Mouse (Mus musculus) Muller cell, postnatal 12 days (primary cell): ENCODE results near the gene Pole3.

ENCODE experiments used
- DNase-seq: peaks from one replicate; pipeline ENCODE4 v3.0.0-alpha.2; 2015; ENCODE audit errors: inconsistent ontology term

Gene Pole3

GRCm38 (mm10) chr4:62524651-62525488, at the start of gene Pole3, which contains the start of gene 4933430I17Rik:
TSS of gene Pole3 (minus strand) at chr4:62525068.
TSS of gene 4933430I17Rik (plus strand) at chr4:62525369.
- DNase-seq, result peak; percentile 99

DNA sequence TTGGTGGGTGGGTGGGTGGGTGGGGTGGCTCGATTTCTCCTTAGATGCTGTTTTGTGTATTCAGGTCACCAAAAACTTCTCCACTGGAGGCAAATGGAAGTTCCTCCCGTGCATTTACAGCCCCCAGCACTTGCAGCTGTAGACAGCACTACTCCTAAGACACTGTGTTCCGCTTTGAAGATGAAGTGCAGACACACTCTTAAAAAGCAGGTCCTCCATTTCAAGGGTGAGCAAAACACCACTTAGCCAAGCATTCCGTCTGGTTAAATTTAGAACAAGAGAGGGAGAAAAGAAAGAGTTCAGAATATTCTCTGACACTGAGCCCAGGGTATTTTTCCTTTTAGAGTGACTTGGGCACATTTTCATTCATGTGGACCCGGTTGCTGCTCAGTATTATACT, 45.2 kb upstream of the Pole3 start:
- no peak for DNase-seq

GRCm38 (mm10) chr4:62569603-62570002, 44.7 kb upstream of the Pole3 start:
- no peak for DNase-seq

DNA sequence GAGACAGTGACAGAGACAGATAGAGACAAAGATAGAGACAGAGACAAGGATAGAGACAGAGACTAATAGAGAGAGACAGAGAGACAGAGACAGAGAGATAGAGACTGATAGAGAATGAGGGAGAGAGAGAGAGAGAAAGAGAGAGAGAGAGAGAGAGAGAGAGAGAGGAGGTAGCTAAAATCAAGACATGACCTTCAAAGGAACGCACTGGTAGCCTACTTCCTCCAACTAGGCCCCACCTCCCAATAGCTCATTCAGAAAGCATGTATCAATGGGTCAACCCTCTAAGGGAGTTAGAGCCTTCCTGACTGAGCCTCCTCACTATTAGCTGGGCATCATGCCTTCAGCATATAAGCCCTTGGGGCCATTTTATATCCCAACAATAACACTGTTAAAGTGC, 43.5 kb upstream of the Pole3 start:
- DNase-seq, result no peak

GRCm38 (mm10) chr4:62567696-62568095, 42.8 kb upstream of the Pole3 start:
- DNase-seq, result no peak

DNA sequence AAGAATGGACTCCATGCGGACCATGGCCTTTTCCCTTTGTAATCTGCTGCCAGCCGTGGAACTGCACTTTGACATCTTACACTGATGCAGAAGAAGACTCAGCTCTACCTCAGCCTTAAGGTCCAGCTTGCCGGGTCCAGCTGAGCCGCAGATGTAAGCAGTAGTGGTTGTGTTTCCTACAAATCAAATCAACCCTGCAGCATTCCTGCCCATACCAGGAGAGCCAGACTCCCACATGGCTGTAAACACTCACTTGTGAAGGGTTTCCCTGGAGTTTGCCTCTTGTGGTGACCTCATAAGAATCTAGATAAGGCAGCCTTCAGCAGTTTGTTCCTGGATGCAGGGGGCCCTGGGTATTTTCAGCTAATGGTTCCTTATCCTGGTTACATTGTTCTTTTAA, 41.7 kb upstream of the Pole3 start:
- no peak for DNase-seq

DNA sequence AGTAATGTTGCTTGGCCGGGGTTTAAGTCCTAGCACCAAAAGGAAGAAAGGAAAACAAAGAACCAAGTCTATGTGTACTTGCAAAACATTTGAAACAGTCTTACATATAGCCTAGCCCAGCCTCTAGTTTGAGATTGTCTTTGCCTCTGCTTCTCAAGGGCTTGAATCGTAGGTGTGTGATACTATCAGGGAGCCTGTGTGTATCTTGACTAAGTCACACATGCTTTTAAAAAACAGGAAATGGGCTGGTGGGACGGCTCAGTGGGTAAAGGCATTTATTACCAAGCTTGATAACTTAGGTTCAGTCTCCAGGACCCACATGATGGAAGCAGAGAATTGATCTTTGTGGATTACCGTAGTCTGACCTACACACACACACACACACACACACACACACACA, 37.1 kb upstream of the Pole3 start:
- DNase-seq, result no peak

GRCm38 (mm10) chr4:62561630-62562001, 36.7 kb upstream of the Pole3 start:
- DNase-seq, result no peak

GRCm38 (mm10) chr4:62560963-62561629, 36.2 kb upstream of the Pole3 start:
- peak; percentile 54 for DNase-seq

DNA sequence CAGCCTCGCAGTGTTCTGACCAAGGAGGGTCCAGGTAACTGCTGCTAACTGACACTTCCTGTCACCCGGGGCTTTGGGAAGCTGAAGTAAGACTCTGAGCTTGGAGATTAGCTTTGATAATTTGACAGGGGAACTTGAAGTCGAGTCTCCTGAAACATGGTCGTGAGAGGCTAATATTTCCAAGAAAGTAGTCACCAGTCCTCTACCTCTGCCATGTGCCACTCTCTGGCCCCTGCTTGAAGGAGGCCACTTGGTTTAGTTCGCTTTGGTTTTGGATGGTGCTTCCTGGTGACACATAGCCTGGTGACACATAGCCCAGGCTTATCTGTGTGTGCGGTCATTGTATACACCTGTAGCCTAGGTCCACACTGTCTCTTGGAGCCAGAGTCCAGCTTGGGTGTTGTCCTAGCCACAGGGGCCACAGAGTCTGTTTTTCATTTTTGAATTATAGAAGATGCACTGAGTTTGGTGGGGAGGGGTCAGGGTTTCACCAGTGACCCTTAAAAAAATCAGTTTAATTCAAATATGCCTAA, 35.0 kb upstream of the Pole3 start, which contains the start of gene Rgs3:
Gene Rgs3, plus strand, starts transcription at position 51 of the 533 bp plus-strand sequence.
- DNase-seq, result no peak

GRCm38 (mm10) chr4:62557436-62557835, 32.6 kb upstream of the Pole3 start:
- DNase-seq, result peak; percentile 16

GRCm38 (mm10) chr4:62551966-62552365, 27.1 kb upstream of the Pole3 start:
- DNase-seq, result no peak

GRCm38 (mm10) chr4:62544801-62545200, 19.9 kb upstream of the Pole3 start:
- DNase-seq, result no peak

- DNase-seq, result no peak
Measured at GRCm38 (mm10) chr4:62543782-62544181, 18.9 kb upstream of the Pole3 start.

DNA sequence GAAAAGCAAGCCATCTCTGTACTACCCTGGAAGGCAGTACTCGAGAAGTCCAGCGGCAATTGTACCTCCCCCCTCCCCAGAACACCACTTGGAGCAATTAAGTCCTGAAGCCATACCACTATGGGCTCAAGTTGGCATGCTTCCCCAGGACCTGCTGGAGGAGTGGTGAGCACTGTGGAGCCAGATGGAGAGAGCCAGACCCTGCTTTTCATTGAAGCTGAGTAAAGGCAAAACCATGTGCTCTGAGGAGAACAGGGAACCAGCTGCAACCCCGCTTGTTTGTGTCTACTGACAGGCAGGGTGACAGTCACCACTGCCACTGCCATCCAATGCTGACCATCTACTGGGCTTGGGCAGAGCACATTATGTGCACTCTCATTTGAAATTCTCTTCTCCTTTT, 16.9 kb upstream of the Pole3 start:
- no peak for DNase-seq

DNA sequence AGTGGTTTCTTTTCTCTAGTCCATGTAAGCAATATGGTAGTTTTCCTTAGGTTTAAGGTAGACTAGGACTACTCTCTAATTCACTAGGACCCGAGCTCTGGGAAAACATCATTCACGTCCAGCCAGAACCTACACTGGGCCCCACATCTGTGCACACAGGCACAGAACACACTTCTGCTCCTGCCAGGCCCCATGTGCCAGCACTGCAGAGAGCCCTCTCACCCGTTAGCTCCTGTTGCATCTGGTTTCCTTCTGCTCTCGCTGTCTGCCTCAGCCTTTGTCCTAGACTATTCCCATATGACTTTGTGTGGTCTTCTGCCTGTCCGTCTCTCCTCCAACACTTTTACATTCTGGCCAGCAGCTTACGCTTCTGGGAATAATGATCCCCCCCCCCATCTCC, 8.9 kb upstream of the Pole3 start:
- no peak for DNase-seq

DNA sequence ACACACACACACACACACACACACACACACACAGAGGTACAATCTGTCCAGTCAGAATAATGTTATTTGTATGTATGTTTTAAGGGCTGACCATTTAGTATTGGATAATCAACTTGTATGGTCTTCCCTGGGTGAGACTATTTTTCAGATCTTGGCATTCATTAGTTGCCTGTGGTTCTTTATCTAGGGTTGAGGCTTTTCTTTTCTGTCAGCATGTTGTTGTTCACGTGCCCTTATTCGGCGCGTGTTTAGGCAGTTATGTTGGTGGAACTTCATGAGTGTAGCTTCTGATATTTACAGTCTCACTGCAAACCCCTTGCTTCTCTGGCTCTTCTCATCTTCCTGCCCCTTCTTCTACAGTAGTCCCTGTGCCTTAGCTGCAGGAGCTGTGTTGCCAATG, 2.8 kb upstream of the Pole3 start:
- DNase-seq, result no peak

- no peak for DNase-seq
Measured at GRCm38 (mm10) chr4:62526256-62526655, 1.4 kb upstream of the Pole3 start.

DNA sequence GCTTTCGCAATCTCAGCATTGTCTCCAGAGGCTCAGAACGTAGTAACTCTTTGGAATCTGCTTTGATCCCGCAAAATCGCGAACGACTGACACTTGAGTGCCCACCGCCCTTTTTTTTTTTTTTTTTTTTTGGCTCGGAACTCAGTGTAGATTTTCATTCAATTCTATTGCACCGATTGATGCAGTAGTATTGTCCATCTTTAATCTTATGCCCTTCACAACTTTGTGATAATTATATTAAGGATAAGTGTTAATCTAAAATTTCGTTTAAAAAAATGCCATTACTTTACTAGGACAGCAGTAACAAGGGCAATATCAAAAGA, 582 bp upstream of the Pole3 start:
- no peak for DNase-seq

DNA sequence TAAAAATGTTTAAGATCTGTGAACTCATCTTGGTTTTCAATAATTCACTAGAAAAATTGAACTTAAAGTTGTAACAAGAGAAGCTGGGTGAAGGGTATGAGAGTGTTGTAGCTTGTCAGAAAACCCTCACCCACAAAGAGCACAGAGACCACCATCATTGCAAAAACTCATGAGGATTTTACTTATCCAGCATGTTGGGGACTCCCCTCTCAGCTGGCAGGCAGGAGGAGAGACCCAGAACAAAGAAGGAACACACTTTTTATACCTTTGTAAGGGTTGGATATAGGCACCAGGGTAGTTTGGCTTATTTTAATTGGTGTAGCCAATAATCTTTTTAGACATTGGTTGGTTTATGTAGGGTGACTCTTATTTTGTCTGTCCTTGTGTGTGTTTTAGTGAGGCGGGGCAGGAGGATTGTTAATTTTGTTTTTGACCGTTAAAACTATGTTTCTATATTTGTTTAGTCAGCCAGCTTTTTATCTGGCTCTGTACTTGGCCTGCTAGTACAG, 3.9 kb downstream of the Pole3 start:
- no peak for DNase-seq

DNA sequence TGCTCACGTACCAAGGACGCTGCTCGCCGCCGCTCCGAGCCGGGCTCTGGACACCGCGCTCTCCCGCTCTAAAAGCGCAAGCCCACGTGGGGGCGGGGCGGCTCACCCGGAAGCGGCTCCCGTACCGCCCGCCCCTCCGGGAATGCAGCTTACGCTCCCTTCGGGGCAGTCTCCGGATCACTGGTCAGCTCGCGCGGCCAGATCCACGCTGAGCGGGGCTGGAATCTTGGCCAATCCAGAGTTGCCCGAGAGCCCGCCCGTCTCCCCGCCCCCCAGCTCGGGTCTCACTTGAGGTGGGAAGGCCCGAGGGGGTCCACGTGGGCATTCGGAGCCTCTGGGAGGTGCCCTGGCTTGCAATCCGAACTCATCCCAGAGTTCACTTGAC, 5.0 kb downstream of the Pole3 start, which contains the start of gene Alad:
Gene Alad, minus strand, starts transcription at position 70 of the 385 bp plus-strand sequence.
- peak; percentile 94 for DNase-seq

GRCm38 (mm10) chr4:62519122-62519848, 5.6 kb downstream of the Pole3 start:
- DNase-seq, result no peak
